Mouse (Mus musculus) c-Kit-positive CD71-negative TER-119-negative erythroid progenitor cells, embryonic 14.5 days (primary cell): ENCODE measurements around the gene Ppm1m.

Source experiments
- DNase-seq: peaks from one replicate; pipeline ENCODE4 v3.0.0-alpha.2; 2013; ENCODE audit warnings: low read depth

Ppm1m gene

DNA sequence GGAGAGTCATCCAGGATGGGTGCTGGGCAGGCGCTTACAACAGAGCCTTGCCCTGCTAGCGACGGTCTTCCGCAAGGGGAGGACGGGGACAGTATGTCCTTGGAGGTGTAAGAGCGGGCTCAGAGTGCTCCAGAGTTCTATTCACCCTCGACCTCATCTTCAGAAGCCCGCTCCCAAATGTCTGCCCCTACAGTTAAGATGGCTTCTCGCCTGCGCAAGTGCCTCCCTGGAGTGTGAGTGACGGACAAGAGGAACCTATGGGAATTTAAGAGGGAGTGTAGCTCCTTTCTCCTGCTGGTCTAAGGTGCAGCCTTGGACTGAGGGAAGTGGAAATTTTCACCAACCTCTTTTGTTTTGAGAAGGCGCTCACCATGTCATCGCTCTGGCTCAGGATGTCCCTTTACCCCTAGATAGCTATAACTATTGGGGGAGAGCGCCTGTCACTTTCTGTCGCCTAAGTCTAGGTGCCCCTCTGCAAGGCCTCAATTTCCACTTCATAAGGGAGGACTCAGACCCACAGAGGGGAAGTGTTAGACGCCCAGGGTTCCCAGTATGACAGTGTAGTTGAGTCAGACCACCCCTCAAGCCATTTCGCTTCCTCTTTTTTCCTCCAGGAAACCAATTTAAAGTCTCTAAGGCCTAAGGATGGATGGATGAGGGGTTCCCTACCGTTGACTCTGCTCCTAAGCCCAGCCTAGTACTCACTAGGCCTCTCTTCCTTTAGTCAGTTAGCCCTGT is at the start of gene Ppm1m:
Gene Ppm1m (minus strand): TSS at position 212 of the 738 bp plus-strand sequence.
- DNase-seq: no peak

DNA sequence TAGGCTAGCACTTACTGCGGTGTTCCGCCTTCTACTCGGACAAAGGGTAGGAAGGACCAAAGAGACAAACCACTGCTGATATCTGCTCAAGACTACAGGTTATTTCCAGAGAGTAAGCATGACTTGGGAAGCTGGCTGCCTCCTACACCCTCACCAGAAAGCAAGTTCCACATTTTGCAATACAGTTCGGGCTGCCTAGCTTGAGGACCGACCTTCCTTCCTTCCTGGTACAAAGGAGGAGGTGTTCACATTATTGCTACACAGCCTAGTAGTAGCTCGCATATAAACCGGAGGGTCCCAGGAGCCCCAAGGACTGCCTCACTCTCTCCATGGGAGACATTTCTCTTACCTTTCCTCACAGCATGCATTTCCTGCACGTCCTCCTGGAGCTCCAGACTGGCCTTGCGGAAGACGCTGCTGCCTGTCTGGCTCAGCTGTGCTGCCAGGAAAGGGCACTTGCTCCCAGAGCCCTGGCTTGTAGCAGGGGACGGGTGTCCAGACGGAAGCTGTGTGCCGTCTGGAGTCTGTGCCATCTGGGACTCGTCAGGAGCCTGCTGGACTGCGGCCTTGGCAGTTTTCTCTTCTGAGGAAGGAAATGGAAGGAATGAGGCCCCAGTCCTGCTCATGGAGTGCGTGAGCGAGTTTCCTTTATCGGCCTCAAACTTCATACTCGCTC is 43.4 kb upstream of the Ppm1m start:
- DNase-seq: no peak

DNA sequence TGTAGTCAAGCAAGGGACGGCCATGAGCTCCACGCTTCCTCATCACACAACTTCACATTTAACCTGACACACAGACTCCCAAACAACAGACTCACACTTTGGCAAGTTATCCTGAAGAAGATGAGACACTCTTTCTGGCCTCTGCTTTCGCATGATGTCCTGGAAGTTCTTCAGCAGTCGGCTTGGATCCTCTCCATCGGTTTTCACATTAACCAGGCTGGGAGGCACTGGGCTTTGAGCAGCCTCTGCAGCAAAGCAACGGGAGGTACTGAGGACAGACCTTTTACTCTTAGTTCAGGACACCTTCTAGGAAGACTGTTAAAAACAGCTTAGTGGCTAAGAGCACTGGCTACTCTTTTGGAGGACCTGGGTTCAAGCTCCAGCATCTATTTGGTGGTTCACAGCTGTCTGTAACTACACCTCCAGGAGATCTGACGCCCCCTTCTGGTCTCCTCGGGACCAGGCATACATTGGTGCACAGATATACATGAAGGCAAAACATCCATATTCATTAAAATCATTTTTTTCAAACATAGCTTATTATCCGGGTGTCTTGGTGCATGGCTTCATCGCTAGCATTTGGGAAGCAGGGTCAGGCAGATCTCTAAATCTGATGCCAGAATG is 42.1 kb upstream of the Ppm1m start:
- no peak for DNase-seq

DNA sequence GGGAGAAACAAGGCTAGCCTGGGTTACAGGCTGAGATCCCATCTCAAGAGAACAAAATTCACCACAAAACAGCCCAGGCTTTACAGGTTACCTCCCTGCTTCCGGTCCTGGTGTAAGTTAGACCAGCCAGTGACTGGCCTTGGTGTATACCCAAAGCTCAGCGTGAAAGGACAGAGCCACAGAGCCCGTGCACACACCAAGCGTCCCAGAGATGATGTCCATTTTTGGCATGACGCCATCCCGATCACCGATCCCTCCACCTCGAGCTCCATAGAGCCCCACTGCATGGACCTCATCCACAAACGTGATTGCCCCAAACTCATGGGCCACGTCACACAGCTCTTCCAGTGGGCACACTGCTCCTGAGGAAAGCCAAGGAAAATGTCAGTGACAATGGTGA is 38.3 kb upstream of the Ppm1m start:
- DNase-seq: no peak

DNA sequence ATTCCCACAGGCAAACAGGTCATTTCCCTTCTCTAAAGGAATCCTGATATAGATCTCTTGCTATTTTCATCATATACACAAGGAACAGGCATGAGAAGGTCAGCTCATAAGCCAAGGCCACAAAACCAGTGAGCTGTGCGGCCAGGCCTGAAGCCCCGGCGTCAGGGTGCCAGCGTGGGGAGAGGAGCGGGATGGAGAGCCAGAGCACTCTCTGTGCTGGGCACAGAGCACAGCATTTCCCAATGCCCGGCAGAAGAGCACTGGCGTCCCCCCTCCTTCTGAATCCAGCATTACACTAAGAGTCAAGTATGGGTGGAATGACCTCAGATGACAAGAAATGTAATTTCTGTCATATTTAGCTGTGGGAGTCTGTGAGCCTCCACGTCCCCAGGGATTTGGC is 37.9 kb upstream of the Ppm1m start:
- DNase-seq: no peak

DNA sequence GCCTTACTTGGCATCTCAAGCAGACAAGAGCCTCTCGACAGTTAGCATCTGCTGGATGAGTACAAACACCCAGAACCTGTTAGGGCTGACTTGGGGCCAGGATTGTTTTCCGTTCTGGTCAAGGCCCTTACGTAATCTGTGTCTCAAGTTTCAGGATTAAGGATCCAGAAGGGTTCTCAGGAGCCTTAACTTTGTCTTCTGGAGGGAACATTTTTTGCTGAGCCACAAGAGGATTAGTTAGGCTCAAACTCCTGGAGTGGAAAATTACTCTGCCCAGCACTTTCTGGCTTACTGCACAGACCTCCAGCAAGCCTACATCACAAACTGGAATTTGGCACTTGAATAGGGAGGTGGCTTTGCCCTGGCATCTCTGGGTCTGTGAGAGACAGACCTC is 37.3 kb upstream of the Ppm1m start:
- no peak for DNase-seq

DNA sequence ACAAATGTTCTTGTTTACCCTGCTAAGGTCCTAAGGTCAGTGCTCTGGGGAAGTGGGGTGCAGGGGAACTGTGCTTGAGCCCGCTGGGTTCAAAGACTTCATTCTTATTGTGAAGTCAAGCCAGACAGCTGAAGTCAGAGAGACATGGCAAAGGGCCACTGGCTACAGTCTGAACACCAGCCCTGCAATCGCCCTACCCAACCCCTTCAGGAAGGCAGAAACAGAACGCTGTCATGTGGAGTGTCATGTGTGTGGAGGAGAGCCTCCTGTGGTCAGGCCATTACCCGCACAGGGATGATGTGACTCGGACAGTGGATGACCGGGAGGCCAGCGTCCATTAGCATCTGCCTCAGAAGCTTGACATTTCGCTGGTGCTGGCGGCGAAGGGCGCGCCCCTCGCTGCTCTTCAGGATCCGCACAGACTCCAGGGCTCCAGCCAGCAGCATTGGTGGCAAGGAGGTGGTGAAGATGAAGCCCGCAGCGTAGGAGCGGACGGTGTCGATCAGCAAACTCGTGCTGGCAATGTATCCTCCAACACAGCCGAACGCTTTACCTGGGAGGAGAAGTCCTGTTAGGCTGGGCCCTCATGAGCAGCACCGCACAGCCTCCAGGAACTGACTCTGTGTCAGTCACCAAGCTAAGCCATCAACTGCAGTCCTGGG is 36.7 kb upstream of the Ppm1m start:
- no peak for DNase-seq

DNA sequence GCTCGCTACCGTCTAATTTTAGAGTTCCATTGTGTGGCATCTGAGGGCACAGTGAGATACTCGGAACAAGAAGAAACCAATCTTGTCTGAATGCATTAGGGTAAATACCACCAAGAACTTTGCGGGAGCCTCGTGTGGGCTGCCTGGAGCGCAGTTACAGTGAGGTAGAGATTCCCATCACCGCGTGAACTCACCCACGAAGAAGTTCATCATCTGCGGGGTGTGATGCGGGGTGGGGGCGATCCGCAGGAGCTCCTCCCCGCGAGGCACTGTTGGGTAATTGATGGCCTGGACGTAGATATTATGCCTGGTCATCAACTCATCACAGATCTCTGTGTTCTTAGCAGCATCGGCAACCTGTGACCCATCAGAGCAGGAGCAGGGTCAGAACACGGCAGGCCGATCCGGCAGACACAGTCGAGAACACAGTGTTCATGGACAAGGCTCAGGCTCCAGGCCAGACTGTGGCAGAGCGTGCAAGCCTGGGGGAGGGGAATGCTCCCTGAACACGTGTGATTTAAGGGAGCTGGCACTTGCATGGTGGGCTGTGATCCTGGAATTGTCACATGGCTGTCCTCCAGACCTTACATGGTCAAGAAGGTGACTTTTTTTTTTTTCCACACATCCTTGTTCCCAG is 35.8 kb upstream of the Ppm1m start:
- DNase-seq: no peak

DNA sequence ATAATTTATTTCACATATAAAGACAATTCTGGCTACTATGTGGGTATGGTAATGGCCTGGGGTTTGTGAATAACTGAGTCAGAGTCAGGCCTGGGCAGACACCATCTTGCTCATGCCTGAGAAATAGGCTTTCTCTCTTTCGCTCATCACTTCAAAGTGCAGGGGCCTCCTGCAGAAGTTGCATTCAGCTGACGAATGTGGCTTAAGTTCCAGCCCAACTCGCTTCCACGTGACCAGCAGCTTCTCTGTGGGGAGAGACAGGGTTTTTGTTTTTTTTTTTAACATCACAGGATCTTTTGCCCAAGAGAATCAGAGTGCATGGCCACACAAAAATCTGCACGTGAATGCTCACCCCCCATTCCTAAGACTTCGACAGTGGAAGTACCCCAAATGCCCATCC is 34.4 kb upstream of the Ppm1m start:
- no peak for DNase-seq

DNA sequence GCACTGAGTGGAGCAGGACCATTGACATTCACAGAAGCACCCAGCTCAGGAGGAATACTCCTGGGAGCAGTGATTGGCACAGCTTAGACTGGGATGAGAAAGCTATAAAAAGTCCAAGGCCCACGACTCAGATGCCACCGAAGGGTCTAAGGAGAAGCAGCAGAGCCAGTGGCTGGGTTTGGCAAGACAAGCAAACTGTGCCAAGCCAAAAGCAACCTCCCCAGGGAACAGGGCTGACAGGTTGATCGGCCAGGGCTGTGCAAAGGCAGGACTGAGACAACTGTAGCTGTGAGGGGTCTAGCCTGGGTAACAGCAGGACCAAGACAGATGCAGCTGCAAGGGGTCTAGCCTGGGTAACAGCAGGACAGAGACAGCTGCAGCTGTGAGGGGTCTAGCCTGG is 33.4 kb upstream of the Ppm1m start:
- DNase-seq: no peak

DNA sequence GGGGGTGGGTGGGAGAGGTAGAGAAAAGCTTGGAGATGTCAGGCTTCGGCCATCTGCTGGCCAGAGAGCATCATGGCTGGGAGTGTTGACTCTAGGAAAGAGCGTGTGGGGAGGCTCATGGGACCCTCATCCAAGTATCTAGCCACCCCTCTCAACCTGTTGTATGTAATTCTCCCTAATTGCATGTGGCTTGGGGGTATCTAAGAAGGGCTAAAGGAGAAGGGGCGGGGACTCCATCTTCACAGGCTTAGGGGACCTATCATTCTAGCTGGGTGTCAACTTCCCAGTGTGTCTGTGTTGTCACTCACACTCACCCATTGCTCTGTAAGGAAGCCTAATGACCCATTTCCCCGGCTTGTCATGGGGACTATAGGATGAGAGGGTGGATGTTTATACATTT is 32.3 kb upstream of the Ppm1m start:
- DNase-seq: no peak

DNA sequence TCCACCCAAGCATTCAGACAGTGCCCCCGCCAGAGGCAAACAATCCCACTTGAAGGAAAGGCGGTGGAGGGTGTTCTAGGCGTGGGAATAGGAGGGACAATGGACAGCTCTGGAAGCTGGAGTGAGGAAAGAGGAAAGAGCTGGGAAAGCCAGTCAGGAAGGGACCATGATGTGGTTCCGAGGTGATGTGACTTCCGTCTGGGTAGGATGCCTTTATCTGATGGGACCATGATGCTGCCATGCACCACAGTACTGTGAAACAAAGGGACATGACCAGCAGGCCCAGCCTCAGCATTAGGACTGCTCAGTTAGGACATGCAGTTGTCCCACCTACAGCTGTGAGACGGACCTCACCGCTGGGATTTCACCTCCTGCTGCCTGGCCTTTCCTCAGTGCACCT is 31.7 kb upstream of the Ppm1m start:
- DNase-seq: no peak

DNA sequence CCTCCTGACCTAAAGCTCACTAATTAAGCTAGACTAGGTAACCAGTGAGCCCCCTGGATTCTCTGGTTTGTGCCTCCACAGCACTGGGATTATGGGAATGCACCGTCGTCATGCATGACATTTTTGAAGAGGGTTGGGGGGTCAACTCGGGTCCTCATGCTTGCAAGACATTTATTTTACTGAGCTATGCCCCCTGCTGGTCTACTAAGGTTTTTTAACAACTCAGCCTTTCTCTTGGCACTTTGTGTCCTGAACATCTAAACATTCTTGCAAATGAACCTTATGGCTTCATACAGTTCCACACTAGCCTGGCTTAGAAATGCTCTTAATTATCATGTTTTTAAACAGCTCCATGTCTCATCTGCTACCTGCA is 31.2 kb upstream of the Ppm1m start:
- DNase-seq: no peak

DNA sequence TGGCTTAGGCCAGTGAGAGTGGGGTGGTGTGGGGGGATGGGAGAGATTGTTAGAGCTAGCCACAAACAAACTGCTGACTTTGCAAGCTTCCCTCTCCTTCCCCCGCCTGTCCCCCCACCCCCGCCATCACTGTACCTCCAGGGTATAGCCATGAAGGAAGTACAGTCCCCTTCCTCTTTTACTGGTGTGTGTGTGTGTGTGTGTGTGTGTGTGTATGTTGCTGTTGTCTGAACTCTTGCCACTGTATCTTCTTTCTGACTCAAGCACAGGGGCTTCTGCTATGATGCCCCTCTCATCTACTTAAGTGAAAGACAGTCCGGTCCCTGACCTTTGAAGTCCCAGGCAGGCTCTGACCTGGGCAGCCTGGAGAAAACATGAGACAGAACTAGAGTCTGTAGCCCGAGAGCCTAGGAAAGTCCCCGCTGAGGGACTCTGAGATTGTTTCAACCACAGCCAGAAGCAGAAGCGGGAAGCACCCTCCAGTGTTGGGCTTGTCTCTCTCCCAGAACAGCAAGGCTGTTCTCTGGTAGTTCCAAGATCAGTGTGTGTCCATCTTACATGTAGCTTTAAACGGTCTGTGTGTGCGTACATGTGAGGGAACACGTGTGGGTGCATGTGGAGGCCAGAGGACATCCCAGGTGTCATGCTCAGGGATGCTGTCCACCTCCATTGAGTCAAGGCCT is 30.6 kb upstream of the Ppm1m start:
- no peak for DNase-seq

DNA sequence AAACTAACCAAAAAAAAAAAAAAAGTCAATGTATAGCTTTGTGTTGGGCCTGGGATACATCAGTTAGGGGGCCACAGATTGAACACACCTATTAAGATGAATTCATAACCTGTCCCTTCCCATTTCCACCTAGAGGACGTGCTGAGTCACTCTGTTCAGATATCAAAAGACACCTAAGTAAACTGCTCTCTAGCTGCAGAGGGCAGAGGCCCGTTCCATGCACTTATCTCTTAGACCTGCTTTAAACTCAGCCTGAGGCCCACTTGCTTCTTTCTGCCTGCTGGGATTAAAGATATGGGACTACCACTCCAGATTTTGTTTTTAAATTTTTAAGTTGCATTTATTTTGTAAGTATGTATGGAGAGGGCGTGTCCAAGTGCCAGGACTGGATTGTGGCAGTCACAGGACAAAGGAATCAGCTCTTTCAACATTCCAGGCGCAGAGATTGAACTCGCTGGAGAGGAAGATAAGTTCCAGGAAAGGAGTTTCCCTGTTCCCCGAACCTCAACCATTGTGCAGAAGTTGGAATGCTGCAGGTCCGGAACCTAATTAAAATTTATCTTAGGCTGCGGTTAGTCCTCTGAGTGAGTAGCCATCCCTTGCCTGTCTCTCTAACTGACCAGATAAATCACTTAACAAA is 28.4 kb upstream of the Ppm1m start:
- DNase-seq: no peak

DNA sequence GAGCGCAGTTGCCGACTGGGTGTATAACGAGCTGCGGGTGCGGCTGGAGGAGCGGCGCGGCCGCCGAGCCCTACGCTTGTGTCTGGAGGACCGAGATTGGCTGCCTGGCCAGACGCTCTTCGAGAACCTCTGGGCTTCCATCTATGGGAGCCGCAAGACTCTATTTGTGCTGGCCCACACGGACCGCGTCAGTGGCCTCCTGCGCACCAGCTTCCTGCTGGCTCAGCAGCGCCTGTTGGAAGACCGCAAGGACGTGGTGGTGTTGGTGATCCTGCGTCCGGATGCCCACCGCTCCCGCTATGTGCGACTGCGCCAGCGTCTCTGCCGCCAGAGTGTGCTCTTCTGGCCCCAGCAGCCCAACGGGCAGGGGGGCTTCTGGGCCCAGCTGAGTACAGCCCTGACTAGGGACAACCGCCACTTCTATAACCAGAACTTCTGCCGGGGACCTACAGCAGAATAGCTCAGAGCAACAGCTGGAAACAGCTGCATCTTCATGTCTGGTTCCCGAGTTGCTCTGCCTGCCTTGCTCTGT is 26.7 kb upstream of the Ppm1m start:
- no peak for DNase-seq

DNA sequence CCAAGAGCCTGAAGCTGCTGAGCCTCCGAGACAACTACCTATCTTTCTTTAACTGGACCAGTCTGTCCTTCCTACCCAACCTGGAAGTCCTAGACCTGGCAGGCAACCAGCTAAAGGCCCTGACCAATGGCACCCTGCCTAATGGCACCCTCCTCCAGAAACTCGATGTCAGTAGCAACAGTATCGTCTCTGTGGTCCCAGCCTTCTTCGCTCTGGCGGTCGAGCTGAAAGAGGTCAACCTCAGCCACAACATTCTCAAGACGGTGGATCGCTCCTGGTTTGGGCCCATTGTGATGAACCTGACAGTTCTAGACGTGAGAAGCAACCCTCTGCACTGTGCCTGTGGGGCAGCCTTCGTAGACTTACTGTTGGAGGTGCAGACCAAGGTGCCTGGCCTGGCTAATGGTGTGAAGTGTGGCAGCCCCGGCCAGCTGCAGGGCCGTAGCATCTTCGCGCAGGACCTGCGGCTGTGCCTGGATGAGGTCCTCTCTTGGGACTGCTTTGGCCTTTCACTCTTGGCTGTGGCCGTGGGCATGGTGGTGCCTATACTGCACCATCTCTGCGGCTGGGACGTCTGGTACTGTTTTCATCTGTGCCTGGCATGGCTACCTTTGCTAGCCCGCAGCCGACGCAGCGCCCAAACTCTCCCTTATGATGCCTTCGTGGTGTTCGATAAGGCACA is 26.1 kb upstream of the Ppm1m start:
- no peak for DNase-seq

DNA sequence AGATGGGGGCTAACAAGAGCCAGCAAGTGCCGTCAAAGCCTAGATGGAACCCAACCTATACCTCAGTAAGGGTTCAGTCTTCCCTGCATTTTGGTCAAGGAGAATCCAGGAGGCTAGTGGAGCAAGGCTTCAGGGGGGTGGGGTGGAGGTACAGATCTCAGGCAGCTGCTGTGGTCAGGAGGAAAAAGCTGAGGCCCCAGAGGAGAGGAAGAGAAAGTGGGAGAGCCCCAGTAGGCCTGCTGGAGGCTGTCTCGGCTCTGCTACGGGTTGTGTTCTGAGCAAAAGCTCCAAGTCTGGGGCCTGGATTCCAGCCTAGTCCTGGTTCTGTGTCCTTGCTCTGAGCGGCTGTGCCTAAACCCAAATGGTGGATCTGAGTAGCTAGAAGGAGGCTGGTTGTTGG is 23.4 kb upstream of the Ppm1m start:
- DNase-seq: no peak

DNA sequence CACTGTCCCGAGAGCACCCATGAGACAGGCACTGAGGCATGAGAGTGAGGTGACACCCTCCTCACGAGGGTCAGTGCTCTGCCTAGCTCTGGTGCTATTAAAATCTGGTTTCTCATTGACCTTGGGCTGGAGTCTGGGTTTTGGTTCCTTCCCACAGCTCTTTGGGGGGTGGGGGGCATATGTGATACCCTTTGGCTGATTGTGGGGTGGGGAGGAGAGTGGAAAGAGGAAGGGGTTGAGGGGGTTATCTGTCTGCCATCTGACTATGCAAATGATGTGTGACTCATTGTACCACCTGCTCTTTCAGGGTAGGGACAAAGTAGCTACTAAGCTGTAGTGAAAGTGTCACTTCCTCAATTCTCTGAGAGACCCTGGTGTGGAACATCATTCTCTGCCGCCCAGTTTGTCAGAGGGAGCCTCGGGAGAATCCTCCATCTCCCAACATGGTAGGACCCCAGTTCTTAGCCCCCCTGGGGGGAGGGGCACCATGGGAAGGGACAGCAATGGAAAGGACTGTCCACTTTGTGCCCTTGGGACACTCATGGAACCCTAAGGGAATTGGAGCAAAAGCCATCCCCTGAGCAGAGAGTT is 22.8 kb upstream of the Ppm1m start, which contains the start of gene Tlr9:
Gene Tlr9 (plus strand): TSS at position 338 of the 591 bp plus-strand sequence.
- DNase-seq: no peak

DNA sequence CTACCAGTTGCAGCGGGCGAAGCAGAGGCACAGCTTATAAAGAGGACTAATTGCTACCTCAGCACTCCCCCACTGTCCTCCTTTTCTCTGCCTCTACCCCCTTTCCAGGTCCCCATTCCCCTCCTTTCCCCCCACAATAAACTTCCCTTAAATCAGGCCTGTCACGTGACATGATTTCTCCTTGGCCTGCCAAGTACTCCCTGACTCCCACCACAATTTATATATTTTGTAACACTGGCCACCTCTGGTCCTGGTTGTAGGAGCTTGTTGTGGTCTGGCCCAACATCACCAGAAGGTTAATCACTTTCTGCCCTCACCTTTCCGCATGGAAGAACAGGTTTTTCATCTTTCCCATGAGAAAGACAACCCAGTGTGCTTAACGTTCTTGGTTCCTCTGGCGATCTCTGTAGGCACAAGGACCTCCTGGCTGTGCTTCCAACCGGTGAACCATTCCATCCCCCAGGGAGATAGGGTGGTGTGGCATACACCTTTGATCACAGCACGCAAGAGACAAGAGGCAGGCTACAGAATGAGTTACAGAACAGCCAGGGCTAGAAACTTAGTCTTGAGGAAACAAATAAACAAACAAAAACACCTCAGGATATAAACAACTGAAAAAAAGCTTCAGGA is 21.5 kb upstream of the Ppm1m start:
- DNase-seq: no peak
